Mouse (Mus musculus) heart, postnatal 0 days (tissue): ENCODE data around the gene Ube2n.

ENCODE experiments used
- CTCF ChIP-seq: IDR thresholded peaks from 2 replicates; pipeline ENCODE4 v1.5.1; 2016; ENCODE audit warnings: antibody characterized with exemption, control low read depth, low read depth
- EP300 ChIP-seq: IDR thresholded peaks from 2 replicates; pipeline ENCODE4 v1.6.1; 2016; ENCODE audit warnings: antibody characterized with exemption, low read depth

GRCm38 (mm10) chr10:95494268-95494667 is 20.7 kb upstream of the Ube2n start:
- TF ChIP-seq CTCF (no peak), EP300 (no peak)
